Mouse (Mus musculus) gastrocnemius, adult 2 months (tissue): Measurements from ENCODE around the gene Nod1. TPM values are rescaled to one million over a fixed set of nuclear protein-coding genes. Genes with fewer than 3 reads are reported as not detected.
"Not testable (repeated sequence)": the region's sequence is repeated elsewhere in the genome, so short reads cannot be mapped to it uniquely, and the experiment has no call there.

Experiments used
- DNase-seq: peaks from one replicate; pipeline ENCODE4 v3.0.0; 2022
- H3K27ac ChIP-seq: fragments of 200-600 bp; 2 replicates; pipeline ENCODE4 v1.8.1; 2022; ENCODE audit warnings: mild to moderate bottlenecking
- H3K4me3 ChIP-seq: fragments of 200-600 bp; 2 replicates; pipeline ENCODE4 v1.8.1; 2022; ENCODE audit warnings: mild to moderate bottlenecking, moderate library complexity
- CTCF ChIP-seq: fragments of 200-600 bp; IDR thresholded peaks from 2 replicates; pipeline ENCODE4 v1.8.1; 2022; ENCODE audit warnings: antibody characterized with exemption, mild to moderate bottlenecking, moderate library complexity
- intact Hi-C: fragments of 180-260 bp; cut with DNase I; formaldehyde crosslinking; loops from one replicate; pipeline ENCODE4 v1.15.1; 2025
- total RNA-seq, 2 experiments: library from RNA; stranded (reverse); gene quantifications; 2 replicates each; pipeline ENCODE4 v1.2.3; 2021

Gene Nod1
- total RNA-seq, 2 experiments from 2014 or later = 7.6 to 9.1 TPM

DNA sequence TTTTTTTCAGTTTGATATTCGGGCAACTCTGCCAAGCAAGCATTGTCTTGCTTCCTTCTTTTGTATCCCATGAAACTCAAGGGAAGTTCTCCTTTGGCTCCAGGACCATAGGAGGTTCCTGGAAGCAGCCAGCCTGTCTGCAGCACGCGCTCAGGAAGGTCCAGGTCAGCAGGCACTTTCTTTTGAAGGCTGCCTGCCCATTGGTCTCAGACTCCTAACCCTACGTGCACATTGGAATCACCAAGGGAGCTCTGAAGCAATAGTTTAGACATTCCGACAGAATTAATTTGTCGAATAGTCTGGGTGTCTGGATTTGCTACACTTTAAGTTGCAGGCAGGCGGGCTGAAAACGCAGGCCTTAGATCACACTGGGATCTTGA lies 691 bp downstream of the Nod1 start:
- no peak for TF ChIP-seq CTCF
- DNase-seq = peak; percentile 45
- intact Hi-C loops = loop anchor here (1.0 to 5.0 kb wide), 2 partner anchors 21 to 159 kb away; partner anchors contain the start of gene Ggct
- Histone ChIP-seq H3K4me3 (peak overlapping the region; percentile 81), H3K27ac (peak overlapping the region; percentile 97)

DNA sequence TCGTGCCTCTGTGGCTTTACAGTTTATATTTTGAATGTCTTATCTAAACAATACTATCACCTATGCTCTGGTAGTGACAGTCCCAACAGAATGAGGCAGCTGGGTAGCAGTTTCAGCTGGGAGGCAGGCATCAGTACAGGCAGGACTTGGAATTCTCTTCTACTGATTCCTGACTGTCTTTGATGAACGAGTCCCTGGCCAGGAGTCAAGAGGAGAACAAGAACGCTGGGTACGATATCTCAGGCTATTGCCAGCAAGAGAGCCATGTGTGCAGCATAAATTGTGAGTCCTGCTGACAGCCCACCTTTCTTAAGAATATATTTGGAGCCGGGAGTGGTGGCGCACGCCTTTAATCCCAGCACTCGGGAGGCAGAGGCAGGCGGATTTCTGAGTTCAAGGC lies 1.9 kb downstream of the Nod1 start:
- H3K27ac ChIP-seq = peak overlapping the region; percentile 97
- intact Hi-C loops = loop anchor here (5.0 kb wide), 1 partner anchor 158 kb away; no protein-coding TSS in a partner anchor

DNA sequence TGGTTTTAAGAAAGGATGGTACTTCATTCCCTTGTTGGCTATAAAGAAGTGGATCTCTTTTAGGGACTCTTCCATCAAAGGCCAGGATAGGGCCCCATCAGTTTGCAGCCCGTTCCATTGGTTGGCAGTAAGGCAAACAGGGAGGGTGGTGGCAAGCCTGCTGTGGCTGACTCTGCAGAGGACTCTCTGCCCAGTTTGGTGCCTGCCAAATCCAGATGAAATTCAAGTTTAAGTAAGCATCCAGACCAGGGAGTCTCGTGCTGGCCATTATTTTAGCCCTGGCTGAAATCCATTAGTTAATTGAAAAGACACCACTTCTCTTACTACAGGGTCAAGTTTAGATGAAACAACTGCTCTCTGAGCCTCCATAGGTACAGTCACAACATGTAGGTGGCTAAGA lies 2.6 kb downstream of the Nod1 start:
- peak; percentile 38 for DNase-seq
- H3K4me3 ChIP-seq = peak overlapping the region; percentile 81

More for the DNA sequence above, 1.9 kb downstream of the Nod1 start:
- DNase-seq = peak; percentile 52
- H3K4me3 ChIP-seq = peak overlapping the region; percentile 81
- TF ChIP-seq CTCF = no peak

DNA sequence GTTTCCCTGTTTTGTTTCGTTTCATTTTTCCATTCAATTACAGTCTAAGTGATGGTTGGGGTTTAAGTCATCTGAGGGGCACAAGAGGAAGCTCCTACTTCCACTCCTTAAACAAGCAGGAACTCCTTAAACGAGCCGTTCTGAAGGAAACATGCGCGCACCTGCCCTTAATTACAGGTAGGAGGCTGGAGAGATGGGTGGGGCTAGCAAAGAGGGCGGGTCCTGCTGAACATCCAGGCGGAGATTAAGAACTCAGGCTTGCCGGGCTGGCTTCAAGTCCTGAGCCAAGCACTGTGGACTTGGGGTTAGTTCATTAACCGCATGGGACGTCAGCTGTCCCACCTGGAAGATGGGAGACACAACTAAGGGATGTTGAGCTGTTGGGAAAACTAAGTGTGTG lies 4.8 kb downstream of the Nod1 start:
- intact Hi-C loops = no loop called here
- Histone ChIP-seq H3K27ac (no peak overlapping the region), H3K4me3 (no peak overlapping the region)
- DNase-seq = no peak
- TF ChIP-seq CTCF = no peak

More for the DNA sequence above, 2.6 kb downstream of the Nod1 start:
- TF ChIP-seq CTCF = no peak
- peak overlapping the region; percentile 97 for H3K27ac ChIP-seq
- intact Hi-C loops = loop anchor here (5.0 kb wide), 1 partner anchor 158 kb away; no protein-coding TSS in a partner anchor

DNA sequence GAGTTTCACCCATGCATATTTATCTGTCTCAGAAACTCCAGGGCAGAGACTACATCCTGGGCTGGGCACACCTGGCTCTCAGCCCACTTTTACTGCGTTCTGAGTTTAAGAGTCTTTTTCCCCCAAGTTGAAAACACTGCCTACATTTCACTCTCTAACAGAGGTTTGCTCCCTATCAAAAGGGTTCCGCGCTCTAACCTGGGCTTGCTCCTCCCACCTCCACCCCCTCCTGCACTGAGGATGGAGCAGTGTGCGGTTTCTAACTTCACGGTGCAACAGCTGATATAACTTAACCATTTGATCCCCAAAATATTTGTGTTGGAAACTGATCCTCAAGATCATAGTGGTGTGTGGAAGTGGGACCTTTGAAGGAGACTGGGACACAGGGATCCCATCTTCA lies 7.2 kb downstream of the Nod1 start:
- intact Hi-C loops = no loop called here
- Histone ChIP-seq H3K4me3 (no peak overlapping the region), H3K27ac (no peak overlapping the region)
- no peak for DNase-seq
- no peak for TF ChIP-seq CTCF

DNA sequence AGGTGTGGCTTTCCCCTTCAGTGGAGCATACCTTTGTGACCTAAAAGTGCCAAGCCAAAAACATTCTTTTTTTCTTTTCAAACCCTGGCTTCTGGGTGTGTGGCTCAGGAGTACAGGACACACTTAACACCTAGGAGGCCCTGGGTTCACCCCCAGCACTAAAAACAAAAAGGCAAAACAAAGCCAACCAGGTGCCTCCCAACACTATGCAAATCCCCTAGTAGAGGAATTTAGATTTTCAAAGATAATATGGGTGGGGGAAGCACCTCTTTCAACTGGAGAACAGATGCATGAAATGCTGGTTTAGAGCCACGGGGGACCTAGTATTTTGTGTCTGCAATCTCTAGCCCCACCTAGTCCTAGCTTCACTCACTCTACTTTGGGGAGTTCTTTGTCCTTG lies 7.7 kb downstream of the Nod1 start:
- no peak for TF ChIP-seq CTCF
- H3K4me3 ChIP-seq = no peak overlapping the region
- intact Hi-C loops = no loop called here
- no peak for DNase-seq
- no peak overlapping the region for H3K27ac ChIP-seq

DNA sequence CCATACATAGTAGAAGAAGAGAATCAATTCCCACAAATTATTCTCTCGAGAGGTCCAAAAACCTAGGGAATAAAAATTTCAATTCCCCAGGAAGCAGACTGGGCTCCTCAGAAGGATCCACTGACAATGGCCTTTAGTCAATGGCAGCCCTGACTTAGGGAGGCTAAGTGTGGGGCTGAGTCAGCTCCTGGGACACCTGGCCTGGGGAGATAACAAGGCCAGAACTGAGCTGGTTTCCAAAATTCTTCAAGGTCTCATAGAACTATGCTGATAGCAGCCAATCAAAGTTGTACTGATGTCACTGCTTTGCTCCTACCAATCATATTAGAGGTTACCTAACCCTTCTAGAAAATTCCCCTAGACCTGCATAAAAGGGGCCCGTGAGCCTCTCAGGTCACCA lies 8.8 kb downstream of the Nod1 start:
- no peak overlapping the region for H3K27ac ChIP-seq
- TF ChIP-seq CTCF = no peak
- no peak overlapping the region for H3K4me3 ChIP-seq
- no peak for DNase-seq
- intact Hi-C loops = no loop called here

DNA sequence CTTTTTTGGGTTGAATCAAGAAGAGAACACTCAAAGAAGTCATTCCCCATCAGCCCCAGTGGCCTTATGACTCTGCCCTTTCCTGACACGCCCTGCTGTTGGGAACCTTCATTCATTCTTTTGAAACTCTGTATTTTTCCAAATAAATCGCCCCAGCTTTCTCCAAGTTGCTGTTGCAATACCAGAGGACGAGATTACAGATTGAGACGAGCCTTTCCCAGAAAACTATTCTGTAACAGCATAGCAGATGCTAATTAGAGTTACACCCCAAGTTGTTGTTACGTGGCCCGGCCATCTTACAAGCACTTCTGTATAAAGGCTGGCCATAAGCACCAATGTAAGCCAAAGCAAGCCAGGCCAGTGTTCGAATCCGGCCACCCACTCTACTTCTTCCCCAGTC lies 14.8 kb downstream of the Nod1 start:
- Histone ChIP-seq H3K4me3 (no peak overlapping the region), H3K27ac (peak overlapping the region; percentile 75)
- DNase-seq = no peak
- intact Hi-C loops = no loop called here
- TF ChIP-seq CTCF = no peak

DNA sequence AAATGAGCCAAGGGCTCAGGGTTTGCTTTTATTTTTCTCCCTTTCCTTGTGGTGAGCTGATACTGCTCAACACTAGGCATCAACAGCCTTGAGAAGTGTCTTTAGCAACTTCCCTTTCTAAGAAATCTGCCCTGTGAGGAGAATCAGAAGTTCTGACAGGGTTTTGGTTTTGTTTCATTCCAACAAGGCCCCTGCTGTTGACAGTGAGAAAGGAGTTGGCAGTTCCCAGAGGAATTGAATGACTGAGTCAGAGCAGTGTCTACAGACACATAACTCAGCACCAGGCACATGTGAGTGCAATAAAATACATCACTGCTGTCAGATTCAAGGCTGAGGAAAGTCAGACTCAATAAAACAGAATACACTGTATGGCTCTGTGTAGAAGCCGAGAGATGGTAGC lies 16.0 kb downstream of the Nod1 start:
- Histone ChIP-seq H3K4me3 (no peak overlapping the region), H3K27ac (peak overlapping the region; percentile 66)
- no peak for DNase-seq

DNA sequence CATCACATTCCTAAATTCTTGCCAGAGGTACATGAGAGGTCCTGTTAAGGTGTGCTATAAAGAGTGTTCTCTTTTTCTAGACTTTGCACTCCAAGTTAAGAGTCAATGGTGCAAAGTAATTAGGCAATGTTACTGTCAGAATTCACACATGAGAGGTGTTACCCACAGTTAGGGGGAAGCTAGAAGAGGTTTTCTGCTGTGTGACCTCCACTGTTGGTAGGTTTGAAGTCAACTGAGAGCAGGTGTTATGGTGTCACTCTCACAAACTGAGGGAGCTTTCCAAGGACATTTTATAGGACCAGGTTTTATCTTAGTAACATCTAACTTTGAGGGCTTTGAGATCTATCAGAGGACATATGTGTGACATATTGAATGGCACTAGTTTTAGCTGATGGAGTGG lies 16.5 kb downstream of the Nod1 start:
- TF ChIP-seq CTCF = no peak
- intact Hi-C loops = no loop called here
- Histone ChIP-seq H3K4me3 (no peak overlapping the region), H3K27ac (peak overlapping the region; percentile 66)
- DNase-seq = no peak

More for the DNA sequence above, 16.0 kb downstream of the Nod1 start:
- intact Hi-C loops = no loop called here
- TF ChIP-seq CTCF = no peak

DNA sequence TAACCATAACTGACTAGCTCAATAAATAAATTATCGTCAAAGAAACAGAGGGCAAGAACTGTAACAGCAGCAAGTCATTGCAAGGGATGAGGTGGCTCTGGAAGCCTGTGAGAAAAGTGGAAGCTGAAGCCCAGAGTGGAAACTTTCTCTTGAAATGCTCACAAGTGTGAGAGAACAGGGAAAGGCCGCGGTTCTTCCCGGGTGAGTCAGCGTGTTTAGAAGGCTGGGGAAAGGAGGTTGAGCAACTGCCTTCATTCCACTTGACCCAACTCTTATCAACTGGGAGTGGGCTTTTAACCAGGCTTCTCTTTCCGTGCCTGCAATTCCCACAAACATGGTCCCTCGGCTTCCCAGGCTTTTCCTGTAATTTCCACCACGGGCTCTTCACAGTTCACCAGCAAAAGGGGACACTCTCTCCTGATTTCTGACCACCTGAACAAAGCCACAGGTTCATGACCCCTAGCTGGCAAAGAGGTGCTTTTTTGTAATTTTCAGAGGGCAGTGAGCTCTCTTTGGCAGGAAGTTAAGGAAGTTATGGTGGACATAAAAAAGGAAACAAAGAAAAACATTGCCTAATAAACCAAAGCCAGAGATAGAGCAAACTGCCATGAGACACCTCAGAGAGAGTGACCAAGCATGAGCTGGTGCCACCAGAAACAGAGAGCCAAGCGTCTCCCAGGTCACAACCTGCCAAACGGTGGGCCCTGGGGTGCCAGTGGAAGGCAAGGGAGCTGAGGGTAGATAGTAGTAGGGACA lies 17.6 kb downstream of the Nod1 start:
- DNase-seq = peak; percentile 58
- Histone ChIP-seq H3K4me3 (no peak overlapping the region), H3K27ac (peak overlapping the region; percentile 66)
- no peak for TF ChIP-seq CTCF
- intact Hi-C loops = no loop called here

DNA sequence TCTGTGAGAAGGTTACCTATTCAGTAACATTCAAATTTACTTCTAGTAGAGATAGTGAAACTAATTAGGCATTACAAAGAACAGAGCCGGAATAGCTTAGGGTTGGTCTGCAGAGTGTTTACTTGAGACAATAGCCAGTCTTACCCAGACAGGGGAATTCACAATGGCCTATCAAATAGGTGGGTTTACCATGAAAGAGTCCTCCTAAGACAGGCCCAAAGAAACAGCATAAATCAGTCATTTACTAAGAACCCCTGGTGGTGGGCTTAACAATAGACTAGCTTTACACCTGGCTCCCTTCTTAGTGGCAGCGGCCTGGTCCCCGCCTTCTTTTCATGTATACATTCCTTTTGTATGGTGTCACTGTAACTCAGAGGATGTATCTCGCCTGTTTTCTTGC lies 19.0 kb downstream of the Nod1 start:
- intact Hi-C loops, DNase-seq, H3K27ac ChIP-seq, H3K4me3 ChIP-seq: not testable (repeated sequence)

DNA sequence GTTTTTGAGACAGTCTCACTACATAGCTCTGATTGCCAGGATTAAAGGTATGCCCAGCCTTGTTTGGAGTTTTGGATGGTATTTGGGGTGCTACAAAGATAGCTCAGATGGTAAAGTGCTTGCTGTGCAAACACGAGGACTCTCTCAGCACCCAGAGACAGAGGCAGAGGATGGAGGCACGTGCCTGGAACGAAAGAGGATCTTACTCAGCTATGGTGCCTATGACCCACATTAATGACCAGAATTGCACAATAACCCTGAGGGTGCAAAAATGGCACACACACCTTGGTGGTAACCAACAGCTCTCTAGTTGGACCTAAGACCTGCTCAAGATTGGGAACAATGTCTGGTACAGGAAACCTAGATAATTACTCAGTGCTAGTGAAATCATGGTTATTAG lies 19.9 kb downstream of the Nod1 start:
- intact Hi-C loops = no loop called here

DNA sequence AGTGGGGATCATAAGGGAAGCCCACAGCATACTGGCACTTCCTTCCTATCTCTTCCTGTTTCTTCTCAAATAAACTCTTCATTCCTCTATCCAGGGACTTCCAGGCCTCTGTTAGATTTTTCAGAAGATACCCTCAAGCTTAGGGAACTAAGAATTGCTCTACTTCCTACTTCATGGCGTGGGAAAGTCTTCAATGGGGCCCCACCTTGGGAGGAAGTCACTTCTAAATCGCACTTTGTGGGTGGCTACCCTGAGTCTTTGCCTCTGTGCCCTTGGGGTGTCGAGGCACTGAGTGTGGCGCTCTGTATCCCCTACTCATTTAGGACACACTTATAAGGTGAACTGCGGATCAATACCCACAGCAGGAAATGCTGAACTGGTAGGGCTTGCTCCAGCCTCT lies 23.7 kb downstream of the Nod1 start:
- no peak overlapping the region for H3K27ac ChIP-seq
- intact Hi-C loops = no loop called here
- DNase-seq = no peak
- no peak overlapping the region for H3K4me3 ChIP-seq
- TF ChIP-seq CTCF = no peak

More for the DNA sequence above, 19.9 kb downstream of the Nod1 start:
- Histone ChIP-seq H3K27ac (no peak overlapping the region), H3K4me3 (no peak overlapping the region)
- DNase-seq = no peak
- no peak for TF ChIP-seq CTCF
